Mouse (Mus musculus): ENCODE data around the gene Plekhm3. TPM values are rescaled to one million over a fixed set of nuclear protein-coding genes. Genes with fewer than 3 reads are reported as not detected.
A peak's percentile ranks its signal among the peaks of the same experiment; 100 is the strongest.

Gene Plekhm3
- polyA plus RNA-seq, 1 experiment from 2014 or later, result 8.9 TPM

DNA sequence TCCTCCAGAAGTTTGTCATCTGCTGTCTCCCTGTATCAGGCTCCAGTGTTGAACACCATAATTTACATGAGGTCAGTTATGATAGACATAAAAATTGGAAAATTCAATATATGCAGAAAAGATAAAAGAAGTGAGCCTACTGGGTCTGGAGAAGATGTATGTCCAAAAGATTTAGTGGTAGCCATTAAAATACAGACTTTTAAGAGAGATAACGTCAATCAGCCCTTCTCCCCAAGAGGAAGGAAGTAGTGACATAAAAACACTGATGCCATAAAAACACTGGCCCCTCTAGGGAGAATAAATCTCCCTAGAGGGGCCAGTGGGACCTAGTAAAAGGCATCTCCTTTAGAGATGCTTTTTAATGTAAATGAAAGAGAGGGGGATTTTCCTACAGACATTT lies 90.5 kb downstream of the Plekhm3 start:
- ATAC-seq (ENCODE audit: low FRiP score), result no peak
- Histone ChIP-seq H3K27me3 (no peaks in the 10 kb centered on the region), H3K9me3 (no peaks in the 10 kb centered on the region), H3K9ac (no peak overlapping the region), H3K27ac (no peak overlapping the region), H3K4me2 (no peak overlapping the region), H3K36me3 (replicated peaks) (no peaks in the 10 kb centered on the region), H3K4me1 (no peaks in the 10 kb centered on the region; the same call in 1 of the 2 replicates), H3K4me3 (replicated peaks) (no peak overlapping the region)
- 85% methylated on average over 1 of the region's 1 CpGs for WGBS

GRCm38 (mm10) chr1:64860235-64860920 lies 96.2 kb downstream of the Plekhm3 start:
- Histone ChIP-seq H3K27me3 (no peaks in the 10 kb centered on the region), H3K9me3 (no peaks in the 10 kb centered on the region), H3K9ac (no peak overlapping the region), H3K4me3 (replicated peaks) (no peak overlapping the region), H3K4me1 (peaks cover 3% of the 10 kb centered on the region; the same call in 1 of the 2 replicates), H3K27ac (no peak overlapping the region), H3K36me3 (replicated peaks) (no peaks in the 10 kb centered on the region), H3K4me2 (no peak overlapping the region)
- no peak for ATAC-seq (ENCODE audit: low FRiP score)
- 93% methylated on average over 11 of the region's 11 CpGs for WGBS

DNA sequence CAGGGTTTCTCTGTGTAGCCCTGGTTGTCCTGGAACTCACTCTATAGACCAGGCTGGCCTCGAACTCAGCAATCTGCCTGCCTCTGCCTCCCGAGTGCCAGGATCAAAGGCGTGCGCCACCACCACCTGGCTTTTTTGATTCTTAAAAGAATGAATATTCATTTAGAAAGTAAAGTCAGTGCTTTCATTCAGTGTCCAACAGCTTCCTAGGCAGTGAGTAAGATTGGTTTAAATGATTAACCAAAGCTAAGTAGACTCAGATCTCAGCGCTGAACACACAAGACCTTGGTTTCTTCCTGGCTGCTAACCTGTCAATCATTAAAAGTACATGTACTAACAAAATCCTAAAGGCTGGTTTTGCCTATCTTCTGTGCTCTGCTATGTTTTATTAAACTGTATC lies 96.8 kb downstream of the Plekhm3 start:
- Histone ChIP-seq H3K9me3 (no peaks in the 10 kb centered on the region), H3K27me3 (no peaks in the 10 kb centered on the region), H3K27ac (no peak overlapping the region), H3K4me2 (no peak overlapping the region), H3K4me3 (replicated peaks) (no peak overlapping the region), H3K4me1 (peaks cover 6% of the 10 kb centered on the region), H3K9ac (no peak overlapping the region), H3K36me3 (replicated peaks) (no peaks in the 10 kb centered on the region)
- 92% methylated on average over 5 of the region's 5 CpGs for WGBS
- no peak for ATAC-seq (ENCODE audit: low FRiP score)

DNA sequence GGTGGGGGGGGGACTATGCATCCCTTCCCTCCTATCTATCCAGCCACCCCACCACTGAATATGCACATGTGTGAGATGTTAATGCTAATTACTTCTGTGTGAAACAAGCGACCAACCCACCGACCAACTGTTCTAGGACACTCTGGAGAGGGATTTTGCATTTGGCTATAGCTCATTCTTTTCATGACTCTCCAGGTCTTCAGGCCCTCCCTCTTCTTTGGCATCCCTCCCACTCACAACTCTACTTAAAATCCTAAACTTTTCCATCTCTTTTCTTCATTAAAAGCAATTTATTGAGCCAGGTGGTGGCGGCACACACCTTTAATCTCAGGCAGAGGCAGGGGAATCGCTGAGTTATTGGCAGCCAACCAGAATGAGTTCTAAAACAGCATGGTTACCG lies 101.8 kb downstream of the Plekhm3 start:
- ATAC-seq (ENCODE audit: low FRiP score), result no peak
- H3K4me3 ChIP-seq (replicated peaks), result no peak overlapping the region
- 57% methylated on average over 5 of the region's 5 CpGs for WGBS
- H3K27ac ChIP-seq, result peak overlapping the region; percentile 80; the same call in 1 of the 2 replicates
- H3K9ac ChIP-seq, result no peak overlapping the region
- peaks cover 40% of the 10 kb centered on the region for H3K4me1 ChIP-seq
- H3K27me3 ChIP-seq, result peaks cover 7% of the 10 kb centered on the region; the same call in 1 of the 2 replicates
- H3K4me2 ChIP-seq, result no peak overlapping the region
- no peaks in the 10 kb centered on the region for H3K36me3 ChIP-seq (replicated peaks)
- H3K9me3 ChIP-seq, result no peaks in the 10 kb centered on the region

DNA sequence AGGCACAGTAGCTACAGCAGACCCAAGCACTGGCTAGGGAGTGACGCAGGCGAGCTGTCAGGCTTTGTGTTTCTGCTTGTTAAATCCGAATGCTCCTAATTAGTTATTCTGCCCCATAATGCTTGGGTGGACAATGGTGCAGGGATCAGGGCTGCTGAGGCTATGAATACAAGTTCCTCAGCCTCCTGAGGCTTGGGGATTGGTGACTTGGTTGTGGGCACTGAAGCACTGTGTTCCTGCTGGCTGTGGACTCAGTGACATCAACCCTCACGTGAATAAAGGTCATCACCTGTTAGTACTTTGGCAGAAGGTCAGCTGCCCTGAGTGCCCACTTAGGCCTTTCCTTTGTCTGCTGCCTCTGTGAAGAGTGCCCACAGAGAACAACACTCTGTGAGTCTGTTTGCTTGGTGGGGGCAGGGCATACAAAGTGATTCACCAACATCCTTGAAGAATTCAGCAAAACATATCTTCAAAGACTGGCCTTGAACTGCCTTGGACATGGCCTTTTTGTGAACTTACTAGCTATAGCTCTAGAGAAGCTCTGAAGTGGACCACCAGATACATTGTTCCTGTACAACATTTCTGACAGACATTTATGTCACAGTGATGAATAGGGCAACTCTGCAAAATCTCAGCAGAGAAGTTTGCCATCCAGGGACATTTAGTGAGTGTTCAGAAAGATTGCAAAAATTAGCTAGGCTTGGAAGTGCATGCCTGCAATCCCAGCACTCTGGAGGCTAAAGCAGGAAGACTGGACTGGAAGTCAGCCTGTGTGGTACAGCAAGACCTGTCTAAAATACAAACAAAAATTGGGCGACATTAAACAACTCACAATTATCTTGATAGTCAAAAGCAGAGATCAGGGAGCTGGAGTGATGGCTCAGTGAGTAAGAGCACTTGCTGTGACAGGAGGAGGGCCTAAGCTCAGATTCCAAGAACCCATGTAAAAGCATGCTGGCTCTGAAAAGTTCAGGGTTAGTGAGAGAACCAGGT lies 102.6 kb downstream of the Plekhm3 start:
- Histone ChIP-seq H3K9me3 (no peaks in the 10 kb centered on the region), H3K4me2 (peak overlapping the region; percentile 10; the same call in 1 of the 2 replicates), H3K4me3 (replicated peaks) (no peak overlapping the region), H3K27ac (peak overlapping the region; percentile 80), H3K36me3 (replicated peaks) (no peaks in the 10 kb centered on the region), H3K4me1 (peaks cover 48% of the 10 kb centered on the region), H3K9ac (no peak overlapping the region), H3K27me3 (peaks cover 9% of the 10 kb centered on the region; the same call in 1 of the 2 replicates)
- WGBS, result 16% methylated on average over 5 of the region's 5 CpGs
- ATAC-seq (ENCODE audit: low FRiP score), result peak; percentile 93

DNA sequence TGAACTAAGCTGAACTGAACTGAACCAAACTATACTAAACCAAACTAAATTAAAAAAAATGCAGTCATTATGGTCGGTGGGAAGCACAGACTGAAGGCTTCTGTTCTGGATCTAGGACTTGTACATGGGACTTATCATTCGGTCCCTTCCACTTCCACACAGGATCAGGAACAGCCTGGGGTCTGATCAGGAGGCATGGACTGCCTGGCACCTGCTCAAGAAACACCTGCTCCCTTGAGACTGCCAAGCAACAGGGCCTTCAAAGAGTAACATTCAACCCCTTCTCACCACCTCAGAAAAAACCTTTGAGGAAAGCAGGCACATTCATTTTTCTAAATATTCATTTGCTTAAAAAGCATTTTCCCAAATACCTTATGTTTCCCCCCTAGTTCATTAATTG lies 103.4 kb downstream of the Plekhm3 start:
- Histone ChIP-seq H3K9me3 (no peaks in the 10 kb centered on the region), H3K9ac (no peak overlapping the region), H3K27me3 (peaks cover 13% of the 10 kb centered on the region; the same call in 1 of the 2 replicates), H3K27ac (peak overlapping the region; percentile 67; the same call in 1 of the 2 replicates), H3K36me3 (replicated peaks) (no peaks in the 10 kb centered on the region), H3K4me2 (no peak overlapping the region), H3K4me1 (peaks cover 53% of the 10 kb centered on the region), H3K4me3 (replicated peaks) (no peak overlapping the region)
- no peak for ATAC-seq (ENCODE audit: low FRiP score)
- 44% methylated on average over 2 of the region's 2 CpGs for WGBS

- WGBS, result 59% methylated on average over 2 of the region's 2 CpGs
- H3K4me2 ChIP-seq, result no peak overlapping the region
- no peaks in the 10 kb centered on the region for H3K36me3 ChIP-seq (replicated peaks)
- peaks cover 62% of the 10 kb centered on the region for H3K4me1 ChIP-seq
- no peak overlapping the region for H3K4me3 ChIP-seq (replicated peaks)
- H3K9me3 ChIP-seq, result no peaks in the 10 kb centered on the region
- H3K27me3 ChIP-seq, result peaks cover 19% of the 10 kb centered on the region
- no peak for ATAC-seq (ENCODE audit: low FRiP score)
- no peak overlapping the region for H3K9ac ChIP-seq
- H3K27ac ChIP-seq, result no peak overlapping the region
Observed at GRCm38 (mm10) chr1:64852272-64852671, 104.4 kb downstream of the Plekhm3 start.

GRCm38 (mm10) chr1:64850345-64850744 lies 106.3 kb downstream of the Plekhm3 start:
- H3K4me1 ChIP-seq, result peaks cover 62% of the 10 kb centered on the region
- no peaks in the 10 kb centered on the region for H3K36me3 ChIP-seq (replicated peaks)
- H3K9ac ChIP-seq, result no peak overlapping the region
- no peaks in the 10 kb centered on the region for H3K9me3 ChIP-seq
- H3K4me3 ChIP-seq (replicated peaks), result no peak overlapping the region
- 57% methylated on average over 2 of the region's 2 CpGs for whole genome bisulfite sequencing
- no peak overlapping the region for H3K27ac ChIP-seq
- H3K27me3 ChIP-seq, result peaks cover 23% of the 10 kb centered on the region
- no peak for ATAC-seq (ENCODE audit: low FRiP score)
- H3K4me2 ChIP-seq, result no peak overlapping the region

- ATAC-seq (ENCODE audit: low FRiP score), result no peak
- Histone ChIP-seq H3K9ac (no peak overlapping the region), H3K9me3 (no peaks in the 10 kb centered on the region), H3K36me3 (replicated peaks) (no peaks in the 10 kb centered on the region), H3K4me3 (replicated peaks) (no peak overlapping the region), H3K4me1 (peaks cover 51% of the 10 kb centered on the region), H3K27me3 (peaks cover 23% of the 10 kb centered on the region), H3K27ac (no peak overlapping the region), H3K4me2 (no peak overlapping the region)
- 3% methylated on average over 1 of the region's 1 CpGs for WGBS
Observed at GRCm38 (mm10) chr1:64848996-64849395, 107.6 kb downstream of the Plekhm3 start.

DNA sequence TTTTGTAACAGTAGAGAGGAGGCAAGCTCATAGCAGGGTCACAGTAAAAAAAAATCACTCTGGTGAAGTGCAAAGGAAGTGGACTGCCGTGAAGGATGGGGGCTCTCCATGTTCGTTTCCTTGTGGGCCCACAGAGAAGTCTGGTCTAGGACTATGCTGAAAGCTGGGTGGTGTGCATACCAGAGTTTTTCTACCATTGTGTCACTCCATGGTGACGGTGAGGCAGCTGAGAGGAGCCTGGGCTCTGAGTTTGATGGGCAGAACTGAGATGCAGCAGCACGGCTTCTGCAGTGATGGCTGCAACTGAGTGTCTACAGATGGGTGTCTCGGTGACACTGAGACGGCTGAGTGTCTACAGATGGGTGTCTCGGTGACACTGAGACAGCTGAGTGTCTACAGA lies 108.5 kb downstream of the Plekhm3 start:
- H3K36me3 ChIP-seq (replicated peaks), result no peaks in the 10 kb centered on the region
- no peak overlapping the region for H3K9ac ChIP-seq
- H3K4me2 ChIP-seq, result no peak overlapping the region
- no peak overlapping the region for H3K27ac ChIP-seq
- no peaks in the 10 kb centered on the region for H3K9me3 ChIP-seq
- no peak for ATAC-seq (ENCODE audit: low FRiP score)
- H3K4me3 ChIP-seq (replicated peaks), result no peak overlapping the region
- H3K27me3 ChIP-seq, result peaks cover 23% of the 10 kb centered on the region
- H3K4me1 ChIP-seq, result peaks cover 42% of the 10 kb centered on the region
- 49% methylated on average over 7 of the region's 7 CpGs for WGBS

- Histone ChIP-seq H3K4me1 (peaks cover 37% of the 10 kb centered on the region), H3K27ac (no peak overlapping the region), H3K4me2 (no peak overlapping the region), H3K9me3 (no peaks in the 10 kb centered on the region), H3K9ac (no peak overlapping the region), H3K36me3 (replicated peaks) (no peaks in the 10 kb centered on the region), H3K4me3 (replicated peaks) (no peak overlapping the region), H3K27me3 (peaks cover 23% of the 10 kb centered on the region)
- no peak for ATAC-seq (ENCODE audit: low FRiP score)
Observed at GRCm38 (mm10) chr1:64847565-64847964, 109.1 kb downstream of the Plekhm3 start.

DNA sequence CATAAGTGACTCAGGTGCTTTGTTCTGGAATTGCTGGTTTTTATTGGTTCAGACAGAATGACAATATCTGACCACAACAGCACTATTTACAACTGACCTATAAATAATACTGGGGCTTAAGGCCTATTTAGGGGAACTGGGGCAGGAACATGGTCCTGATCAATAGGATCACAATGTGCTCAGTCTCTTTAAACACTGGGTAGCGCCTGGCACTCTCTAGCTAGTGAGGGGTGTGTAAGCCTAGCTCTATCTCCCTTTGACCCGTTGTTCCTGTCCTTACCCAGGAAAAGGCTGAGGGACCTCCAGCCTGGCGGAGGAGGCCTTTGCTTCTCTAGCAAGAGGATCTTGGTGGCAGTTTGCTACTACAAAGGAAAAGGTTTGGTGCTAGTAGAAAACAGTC lies 111.6 kb downstream of the Plekhm3 start:
- ATAC-seq (ENCODE audit: low FRiP score), result no peak
- Histone ChIP-seq H3K9ac (no peak overlapping the region), H3K4me2 (no peak overlapping the region), H3K27me3 (peaks cover 15% of the 10 kb centered on the region), H3K4me3 (replicated peaks) (no peak overlapping the region), H3K9me3 (no peaks in the 10 kb centered on the region), H3K36me3 (replicated peaks) (no peaks in the 10 kb centered on the region), H3K4me1 (peaks cover 26% of the 10 kb centered on the region), H3K27ac (no peak overlapping the region)
- 80% methylated on average over 3 of the region's 3 CpGs for WGBS
